Mouse (Mus musculus): ENCODE data around the gene Gabrg2. TPM values are rescaled to one million over a fixed set of nuclear protein-coding genes. Genes with fewer than 3 reads are reported as not detected.

Gabrg2 gene
- total RNA-seq (2022), result 100 to 1,000 TPM; 144 to 178 (median 158) TPM

GRCm38 (mm10) chr11:42000190-42001098, at the start of gene Gabrg2:
TSS of gene Gabrg2 (minus strand) at chr11:42000857.
- DNase-seq (ENCODE audit: low spot score in 2 of 2), result peak; percentile 22 to 46

- DNase-seq (ENCODE audit: low spot score in 2 of 2), result no peak
Observed at GRCm38 (mm10) chr11:42048201-42048600, 47.5 kb upstream of the Gabrg2 start.

- DNase-seq (ENCODE audit: low spot score in 2 of 2), result peak; percentile 14 to 34
Observed at GRCm38 (mm10) chr11:41999468-41999881, 1.2 kb downstream of the Gabrg2 start.

GRCm38 (mm10) chr11:41980152-41980551, 20.5 kb downstream of the Gabrg2 start:
- DNase-seq (ENCODE audit: low spot score in 2 of 2), result no peak

- DNase-seq (ENCODE audit: low spot score in 2 of 2), result no peak
Observed at GRCm38 (mm10) chr11:41968595-41968994, 32.1 kb downstream of the Gabrg2 start.

GRCm38 (mm10) chr11:41962706-41963105, 38.0 kb downstream of the Gabrg2 start:
- peak in 1 of 2 experiments; percentile 20 for DNase-seq (ENCODE audit: low spot score in 2 of 2)

- no peak for DNase-seq (ENCODE audit: low spot score in 2 of 2)
Observed at GRCm38 (mm10) chr11:41953550-41953949, 47.1 kb downstream of the Gabrg2 start.

GRCm38 (mm10) chr11:41951898-41952297, 48.8 kb downstream of the Gabrg2 start:
- DNase-seq (ENCODE audit: low spot score in 2 of 2), result no peak

- no peak for DNase-seq (ENCODE audit: low spot score in 2 of 2)
Observed at GRCm38 (mm10) chr11:41945471-41945870, 55.2 kb downstream of the Gabrg2 start.

GRCm38 (mm10) chr11:41937979-41938378, 62.7 kb downstream of the Gabrg2 start:
- no peak for DNase-seq (ENCODE audit: low spot score in 2 of 2)

GRCm38 (mm10) chr11:41918864-41919263, 81.8 kb downstream of the Gabrg2 start:
- DNase-seq (ENCODE audit: low spot score in 2 of 2), result no peak

GRCm38 (mm10) chr11:41914066-41914465, 86.6 kb downstream of the Gabrg2 start:
- no peak for DNase-seq (ENCODE audit: low spot score in 2 of 2)

GRCm38 (mm10) chr11:41903661-41904060, 97.0 kb downstream of the Gabrg2 start:
- no peak for DNase-seq (ENCODE audit: low spot score in 2 of 2)

Other genes starting within 250 kb of the Gabrg2 start
- gene Gabra1, start 182.1 kb upstream of the Gabrg2 start, total RNA-seq (2022), result 100 to 1,000 TPM; 395 to 458 (median 428) TPM

Measured in layer of hippocampus, adult 8-10 months (tissue).